Mouse (Mus musculus): ENCODE results near the gene Lrrc75a. TPM values are rescaled to one million over a fixed set of nuclear protein-coding genes. Genes with fewer than 3 reads are reported as not detected.

Lrrc75a gene
- polyA plus RNA-seq, 1 experiment: 6.4 TPM

DNA sequence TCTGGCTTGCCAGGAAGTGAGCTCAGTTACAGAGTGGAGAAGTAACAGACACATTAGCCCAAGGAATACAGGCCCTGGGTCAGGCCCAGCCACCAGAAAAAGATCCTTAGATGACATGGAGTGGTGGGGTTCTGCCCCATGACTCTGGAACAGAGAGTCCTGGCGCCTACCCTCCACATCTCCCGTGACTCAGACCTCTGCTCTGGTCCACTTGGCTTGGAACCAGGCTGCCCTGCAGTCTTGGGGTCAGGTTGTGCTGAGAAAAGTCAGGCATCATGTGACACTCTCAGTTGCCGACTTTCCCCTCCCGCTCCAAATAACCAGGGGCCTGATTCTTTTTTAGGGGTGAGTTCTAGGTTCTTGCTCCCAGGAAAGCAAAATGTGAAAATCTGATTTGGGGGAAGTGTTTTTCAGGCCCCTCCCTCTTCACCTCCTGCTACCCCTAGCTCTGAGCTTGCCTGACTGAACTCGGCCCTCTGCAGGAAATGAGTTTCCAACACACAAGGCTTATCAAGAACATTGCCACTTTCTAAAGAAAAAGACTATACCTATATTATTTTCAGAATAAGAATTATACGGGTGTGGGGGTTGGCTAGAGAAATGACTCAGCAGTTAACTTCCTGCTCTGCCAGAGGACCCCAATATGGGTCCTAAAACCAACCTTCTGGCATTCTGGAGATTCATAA lies 89.2 kb downstream of the Lrrc75a start:
- no peaks in the 10 kb centered on the region for H3K9me3 ChIP-seq (replicated peaks; ENCODE audit: control insufficient read depth, insufficient read depth, low read length, poor library complexity, severe bottlenecking)
- peaks cover 6% of the 10 kb centered on the region for H3K36me3 ChIP-seq (ENCODE audit: control insufficient read depth, insufficient read depth, low read length, poor library complexity, severe bottlenecking)
- no peak overlapping the region for H3K4me3 ChIP-seq (ENCODE audit: low read depth, low read length)
- TF ChIP-seq POLR2A (IDR thresholded peaks at IDR 0.05; ENCODE audit: insufficient read depth, low read length) (no peak), EP300 (IDR thresholded peaks at IDR 0.05; ENCODE audit: insufficient read depth, low read depth, low read length) (no peak), CTCF (IDR thresholded peaks at IDR 0.05; ENCODE audit: low read depth, low read length) (no peak)
- no peaks in the 10 kb centered on the region for H3K4me1 ChIP-seq (ENCODE audit: control insufficient read depth, insufficient read depth, low read length)
- H3K27me3 ChIP-seq (ENCODE audit: control insufficient read depth, insufficient read depth, low read length, poor library complexity, severe bottlenecking): no peaks in the 10 kb centered on the region
- H3K9ac ChIP-seq (ENCODE audit: low read depth, poor library complexity, severe bottlenecking): no peak overlapping the region
- no peak overlapping the region for H3K27ac ChIP-seq (ENCODE audit: insufficient read depth, low read length)

DNA sequence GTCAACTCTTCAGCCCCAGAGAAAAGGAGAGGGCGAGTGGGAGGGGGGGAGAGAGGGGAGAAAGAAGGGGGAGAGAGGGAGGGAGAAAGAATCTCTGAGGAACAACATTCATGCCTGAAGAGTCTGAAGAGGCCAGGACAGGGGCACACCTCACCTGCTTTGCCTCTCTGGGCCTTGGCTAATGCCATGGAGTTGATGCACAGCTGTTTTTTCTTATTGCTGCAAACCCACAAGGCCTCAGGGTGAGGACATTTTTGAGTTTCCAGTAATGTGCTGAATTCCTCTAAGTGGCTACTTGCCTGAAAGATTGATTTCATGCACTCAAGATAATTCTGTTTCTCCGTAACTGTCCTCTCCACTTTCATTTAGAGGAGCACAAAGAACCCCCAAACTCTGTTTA lies 90.2 kb downstream of the Lrrc75a start:
- Histone ChIP-seq H3K4me3 (ENCODE audit: low read depth, low read length) (no peak overlapping the region), H3K27ac (ENCODE audit: insufficient read depth, low read length) (no peak overlapping the region), H3K27me3 (ENCODE audit: control insufficient read depth, insufficient read depth, low read length, poor library complexity, severe bottlenecking) (no peaks in the 10 kb centered on the region), H3K4me1 (ENCODE audit: control insufficient read depth, insufficient read depth, low read length) (no peaks in the 10 kb centered on the region), H3K9me3 (replicated peaks; ENCODE audit: control insufficient read depth, insufficient read depth, low read length, poor library complexity, severe bottlenecking) (no peaks in the 10 kb centered on the region), H3K9ac (ENCODE audit: low read depth, poor library complexity, severe bottlenecking) (no peak overlapping the region), H3K36me3 (ENCODE audit: control insufficient read depth, insufficient read depth, low read length, poor library complexity, severe bottlenecking) (peaks cover 16% of the 10 kb centered on the region)
- TF ChIP-seq CTCF (IDR thresholded peaks at IDR 0.05; ENCODE audit: low read depth, low read length): no peak
- no peak for TF ChIP-seq EP300 (IDR thresholded peaks at IDR 0.05; ENCODE audit: insufficient read depth, low read depth, low read length)
- no peak for TF ChIP-seq POLR2A (IDR thresholded peaks at IDR 0.05; ENCODE audit: insufficient read depth, low read length)

GRCm38 (mm10) chr11:62557205-62557604 lies 91.1 kb downstream of the Lrrc75a start:
- Histone ChIP-seq H3K36me3 (ENCODE audit: control insufficient read depth, insufficient read depth, low read length, poor library complexity, severe bottlenecking) (peaks cover 18% of the 10 kb centered on the region), H3K9ac (ENCODE audit: low read depth, poor library complexity, severe bottlenecking) (no peak overlapping the region), H3K9me3 (replicated peaks; ENCODE audit: control insufficient read depth, insufficient read depth, low read length, poor library complexity, severe bottlenecking) (no peaks in the 10 kb centered on the region), H3K27me3 (ENCODE audit: control insufficient read depth, insufficient read depth, low read length, poor library complexity, severe bottlenecking) (no peaks in the 10 kb centered on the region), H3K27ac (ENCODE audit: insufficient read depth, low read length) (no peak overlapping the region), H3K4me1 (ENCODE audit: control insufficient read depth, insufficient read depth, low read length) (no peaks in the 10 kb centered on the region), H3K4me3 (ENCODE audit: low read depth, low read length) (no peak overlapping the region)
- TF ChIP-seq EP300 (IDR thresholded peaks at IDR 0.05; ENCODE audit: insufficient read depth, low read depth, low read length) (no peak), POLR2A (IDR thresholded peaks at IDR 0.05; ENCODE audit: insufficient read depth, low read length) (no peak), CTCF (IDR thresholded peaks at IDR 0.05; ENCODE audit: low read depth, low read length) (no peak)

DNA sequence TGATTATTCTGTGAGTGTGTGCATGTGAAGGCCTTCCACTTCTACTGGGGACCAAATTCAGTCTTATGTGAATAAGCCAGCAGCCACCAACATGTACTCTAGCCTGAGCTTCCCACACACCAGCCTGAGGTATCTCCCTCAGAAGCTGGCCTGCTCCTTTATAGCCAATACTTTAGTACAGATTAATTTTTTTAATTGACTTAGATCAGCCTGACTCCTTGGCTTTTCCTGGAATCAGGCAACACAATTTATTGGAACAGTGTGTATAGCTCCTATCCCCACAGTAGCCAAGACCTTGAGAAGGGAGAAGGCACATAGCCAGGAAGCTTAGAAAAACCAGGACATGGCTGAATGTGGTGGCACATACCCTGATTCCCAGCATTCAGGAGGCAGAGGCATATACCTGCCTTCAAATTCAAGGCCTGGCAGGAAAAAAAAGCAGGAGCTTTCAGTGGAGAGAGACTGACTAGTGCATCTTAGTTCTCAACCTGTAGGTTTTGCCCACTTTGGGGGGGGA lies 92.4 kb downstream of the Lrrc75a start:
- Histone ChIP-seq H3K9ac (ENCODE audit: low read depth, poor library complexity, severe bottlenecking) (no peak overlapping the region), H3K4me3 (ENCODE audit: low read depth, low read length) (no peak overlapping the region), H3K36me3 (ENCODE audit: control insufficient read depth, insufficient read depth, low read length, poor library complexity, severe bottlenecking) (peaks cover 18% of the 10 kb centered on the region), H3K27ac (ENCODE audit: insufficient read depth, low read length) (no peak overlapping the region), H3K4me1 (ENCODE audit: control insufficient read depth, insufficient read depth, low read length) (no peaks in the 10 kb centered on the region), H3K27me3 (ENCODE audit: control insufficient read depth, insufficient read depth, low read length, poor library complexity, severe bottlenecking) (no peaks in the 10 kb centered on the region), H3K9me3 (replicated peaks; ENCODE audit: control insufficient read depth, insufficient read depth, low read length, poor library complexity, severe bottlenecking) (no peaks in the 10 kb centered on the region)
- no peak for TF ChIP-seq POLR2A (IDR thresholded peaks at IDR 0.05; ENCODE audit: insufficient read depth, low read length)
- no peak for TF ChIP-seq EP300 (IDR thresholded peaks at IDR 0.05; ENCODE audit: insufficient read depth, low read depth, low read length)
- no peak for TF ChIP-seq CTCF (IDR thresholded peaks at IDR 0.05; ENCODE audit: low read depth, low read length)

DNA sequence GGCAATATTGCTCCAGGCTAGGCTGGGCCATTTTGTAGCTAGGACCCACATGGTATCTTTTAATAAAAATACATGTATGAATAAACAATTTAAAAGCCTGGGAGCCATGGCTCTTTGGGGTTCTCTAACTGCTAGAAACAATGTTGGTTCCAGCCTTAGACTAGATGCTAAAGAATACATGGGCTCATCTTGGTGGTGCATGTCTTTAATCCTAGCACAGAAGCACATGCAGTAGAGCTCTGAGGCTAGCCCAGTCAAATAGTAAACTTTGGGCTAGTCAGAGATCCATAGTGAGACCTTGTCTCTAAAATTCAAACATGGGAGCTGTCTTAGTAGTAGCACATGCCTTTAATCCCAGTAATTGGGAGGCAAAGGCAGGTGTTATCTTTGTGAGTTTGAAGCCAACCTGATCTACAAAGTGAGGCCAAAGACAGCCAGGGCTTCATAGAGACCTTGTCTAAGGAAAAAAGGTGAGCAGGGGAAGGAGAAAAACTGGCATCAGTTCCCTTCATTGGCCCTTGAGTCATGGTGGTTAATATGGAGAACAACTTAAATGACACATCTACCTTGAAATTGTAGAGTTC lies 93.3 kb downstream of the Lrrc75a start:
- Histone ChIP-seq H3K4me1 (ENCODE audit: control insufficient read depth, insufficient read depth, low read length) (no peaks in the 10 kb centered on the region), H3K9me3 (replicated peaks; ENCODE audit: control insufficient read depth, insufficient read depth, low read length, poor library complexity, severe bottlenecking) (no peaks in the 10 kb centered on the region), H3K36me3 (ENCODE audit: control insufficient read depth, insufficient read depth, low read length, poor library complexity, severe bottlenecking) (peaks cover 18% of the 10 kb centered on the region), H3K27me3 (ENCODE audit: control insufficient read depth, insufficient read depth, low read length, poor library complexity, severe bottlenecking) (no peaks in the 10 kb centered on the region), H3K27ac (ENCODE audit: insufficient read depth, low read length) (no peak overlapping the region), H3K9ac (ENCODE audit: low read depth, poor library complexity, severe bottlenecking) (no peak overlapping the region), H3K4me3 (ENCODE audit: low read depth, low read length) (no peak overlapping the region)
- TF ChIP-seq POLR2A (IDR thresholded peaks at IDR 0.05; ENCODE audit: insufficient read depth, low read length): no peak

Other genes starting within 250 kb of the Lrrc75a start
- 12.7 and 14.1 TPM in 2 replicates for gene Pigl, start 190.1 kb downstream of the Lrrc75a start, polyA plus RNA-seq (2011; ENCODE audit: insufficient read depth, insufficient read length, low read depth, missing spikeins)
- gene Ncor1, start 190.0 kb downstream of the Lrrc75a start, polyA plus RNA-seq (2011; ENCODE audit: insufficient read depth, insufficient read length, low read depth, missing spikeins): 281 and 327 TPM in 2 replicates
- 66.9 and 77.3 TPM in 2 replicates for gene Cenpv, start 109.3 kb downstream of the Lrrc75a start, polyA plus RNA-seq (2011; ENCODE audit: insufficient read depth, insufficient read length, low read depth, missing spikeins)
- gene Ubb, start 97.4 kb downstream of the Lrrc75a start, polyA plus RNA-seq (2011; ENCODE audit: insufficient read depth, insufficient read length, low read depth, missing spikeins): 626 and 640 TPM in 2 replicates
- gene Trpv2, start 74.0 kb downstream of the Lrrc75a start, polyA plus RNA-seq (2011; ENCODE audit: insufficient read depth, insufficient read length, low read depth, missing spikeins): 1.5 and 1.9 TPM in 2 replicates
- gene Mmgt2, start 141 bp upstream of the Lrrc75a start, polyA plus RNA-seq (2011; ENCODE audit: insufficient read depth, insufficient read length, low read depth, missing spikeins): 12.6 and 19.3 TPM in 2 replicates
- 2.7 and 2.9 TPM in 2 replicates for gene Zfp287, start 83.4 kb upstream of the Lrrc75a start, polyA plus RNA-seq (2011; ENCODE audit: insufficient read depth, insufficient read length, low read depth, missing spikeins)
- gene Gm10428, start 104.6 kb upstream of the Lrrc75a start, polyA plus RNA-seq (2011; ENCODE audit: insufficient read depth, insufficient read length, low read depth, missing spikeins): not detected in 2 replicates
- gene Zfp286, start 140.9 kb upstream of the Lrrc75a start, polyA plus RNA-seq (2011; ENCODE audit: insufficient read depth, insufficient read length, low read depth, missing spikeins): 2.9 and 3.6 TPM in 2 replicates
- 0.61 and 0.73 TPM in 2 replicates for gene Trim16, start 171.7 kb upstream of the Lrrc75a start, polyA plus RNA-seq (2011; ENCODE audit: insufficient read depth, insufficient read length, low read depth, missing spikeins)
- 1.3 TPM in 1 of 2 replicates, not detected in the other for gene Fbxw10, start 198.5 kb upstream of the Lrrc75a start, polyA plus RNA-seq (2011; ENCODE audit: insufficient read depth, insufficient read length, low read depth, missing spikeins)
- gene Tvp23b, start 230.9 kb upstream of the Lrrc75a start, polyA plus RNA-seq (2011; ENCODE audit: insufficient read depth, insufficient read length, low read depth, missing spikeins): 38.8 and 42.3 TPM in 2 replicates

Measured in ES-Bruce4 (cell line).